In genomic region chr6:90706490-90706889, GRCm38 (mm10) we compare ENCODE assay signal across 8 mouse cellular contexts.
DNase-seq lines count a peak whose midpoint lies in the region; ATAC-seq lines count a peak whose summit lies in the region.

No protein-coding gene starts in this region.

- no peaks in the 10 kb centered on the region for H3K36me3 ChIP-seq in heart, embryonic 15.5 days
- H3K36me3 ChIP-seq in limb, embryonic 15.5 days, result no peaks in the 10 kb centered on the region
- no peaks in the 10 kb centered on the region for H3K36me3 ChIP-seq in stomach, embryonic 16.5 days (ENCODE audit: control insufficient read depth, insufficient read depth, low read length)

- ATAC-seq in heart, embryonic 15.5 days (replicated peaks; ENCODE audit: insufficient number of reproducible peaks, insufficient read depth, low FRiP score, low read depth), result peak; percentile 59
- peak; percentile 77 for ATAC-seq in limb, embryonic 15.5 days (ENCODE audit: insufficient number of reproducible peaks, low FRiP score, low TSS enrichment, low read depth)
- peak; percentile 41; the same call in 1 of the 2 replicates for ATAC-seq in stomach, embryonic 16.5 days (ENCODE audit: insufficient read depth, low FRiP score)

- H3K4me3 ChIP-seq in heart, embryonic 15.5 days, result no peak overlapping the region
- no peak overlapping the region for H3K4me3 ChIP-seq in limb, embryonic 15.5 days
- no peak overlapping the region for H3K4me3 ChIP-seq in stomach, embryonic 16.5 days (replicated peaks; ENCODE audit: low read length)

- 59% methylated on average over 10 of the region's 10 CpGs for WGBS in heart, embryonic 15.5 days
- WGBS in limb, embryonic 15.5 days, result 36% methylated on average over 10 of the region's 10 CpGs
- WGBS in stomach, embryonic 16.5 days, result 55% methylated on average over 10 of the region's 10 CpGs

- no peak overlapping the region; the same call in 1 of the 2 replicates for H3K4me2 ChIP-seq in heart, embryonic 15.5 days
- 0 out of 2 replicates have a peak overlapping the region, but pooled peaks have one; percentile 12 for H3K4me2 ChIP-seq in limb, embryonic 15.5 days
- no peak overlapping the region for H3K4me2 ChIP-seq in stomach, embryonic 16.5 days (ENCODE audit: low read depth, low read length)

- H3K4me1 ChIP-seq in heart, embryonic 15.5 days (replicated peaks), result peaks cover 99% of the 10 kb centered on the region
- H3K4me1 ChIP-seq in limb, embryonic 15.5 days, result peaks cover 96% of the 10 kb centered on the region
- H3K4me1 ChIP-seq in stomach, embryonic 16.5 days (ENCODE audit: control insufficient read depth, insufficient read depth, low read length), result peaks cover 63% of the 10 kb centered on the region

- H3K27me3 ChIP-seq in heart, embryonic 15.5 days, result no peaks in the 10 kb centered on the region
- H3K27me3 ChIP-seq in limb, embryonic 15.5 days, result no peaks in the 10 kb centered on the region
- no peaks in the 10 kb centered on the region for H3K27me3 ChIP-seq in stomach, embryonic 16.5 days (ENCODE audit: control insufficient read depth, insufficient read depth, low read length)

- no peaks in the 10 kb centered on the region for H3K9me3 ChIP-seq in heart, embryonic 15.5 days (replicated peaks)
- no peaks in the 10 kb centered on the region for H3K9me3 ChIP-seq in limb, embryonic 15.5 days
- no peaks in the 10 kb centered on the region for H3K9me3 ChIP-seq in stomach, embryonic 16.5 days (replicated peaks; ENCODE audit: control insufficient read depth, low read length)

- H3K27ac ChIP-seq in heart, embryonic 15.5 days, result peak overlapping the region; percentile 93
- H3K27ac ChIP-seq in limb, embryonic 15.5 days, result peak overlapping the region; percentile 91
- peak overlapping the region; percentile 68 for H3K27ac ChIP-seq in stomach, embryonic 16.5 days (ENCODE audit: low read length)

- peak; percentile 98 for DNase-seq in heart, adult 11 months
- no peak for DNase-seq in heart, adult 8-10 months (ENCODE audit: low spot score)
- DNase-seq in cerebellum, postnatal 25 days, result peak; percentile 50 to 63
- DNase-seq in adrenal gland, adult 8-10 months, result no peak
- no peak for DNase-seq in spleen, adult 18-20 months

- H3K9ac ChIP-seq in heart, embryonic 15.5 days, result no peak overlapping the region
- 0 out of 2 replicates have a peak overlapping the region, but pooled peaks have one; percentile 14 for H3K9ac ChIP-seq in limb, embryonic 15.5 days
- H3K9ac ChIP-seq in stomach, embryonic 16.5 days (ENCODE audit: low read length), result no peak overlapping the region

Comparison
In these comparisons a context has a peak if more than half of its experiments do, and no peak if none do; other contexts are left out.
1. DNase-seq: peak in heart, adult 11 months (single experiment) and cerebellum, postnatal 25 days (2 of 2); none in heart, adult 8-10 months (single experiment), adrenal gland, adult 8-10 months (single experiment) and spleen, adult 18-20 months (0 of 2).
2. Peak in every context shown above with its lines, with median percentiles within 50 percentile points of each other: ATAC-seq and H3K27ac ChIP-seq.